Mouse (Mus musculus): ENCODE data around the gene Sept9. TPM values are rescaled to one million over a fixed set of nuclear protein-coding genes. Genes with fewer than 3 reads are reported as not detected.
"Not testable (repeated sequence)": the region's sequence is repeated elsewhere in the genome, so short reads cannot be mapped to it uniquely, and the experiment has no call there.

The Sept9 gene
- polyA plus RNA-seq, 1 experiment from 2014 or later = 208 TPM

DNA sequence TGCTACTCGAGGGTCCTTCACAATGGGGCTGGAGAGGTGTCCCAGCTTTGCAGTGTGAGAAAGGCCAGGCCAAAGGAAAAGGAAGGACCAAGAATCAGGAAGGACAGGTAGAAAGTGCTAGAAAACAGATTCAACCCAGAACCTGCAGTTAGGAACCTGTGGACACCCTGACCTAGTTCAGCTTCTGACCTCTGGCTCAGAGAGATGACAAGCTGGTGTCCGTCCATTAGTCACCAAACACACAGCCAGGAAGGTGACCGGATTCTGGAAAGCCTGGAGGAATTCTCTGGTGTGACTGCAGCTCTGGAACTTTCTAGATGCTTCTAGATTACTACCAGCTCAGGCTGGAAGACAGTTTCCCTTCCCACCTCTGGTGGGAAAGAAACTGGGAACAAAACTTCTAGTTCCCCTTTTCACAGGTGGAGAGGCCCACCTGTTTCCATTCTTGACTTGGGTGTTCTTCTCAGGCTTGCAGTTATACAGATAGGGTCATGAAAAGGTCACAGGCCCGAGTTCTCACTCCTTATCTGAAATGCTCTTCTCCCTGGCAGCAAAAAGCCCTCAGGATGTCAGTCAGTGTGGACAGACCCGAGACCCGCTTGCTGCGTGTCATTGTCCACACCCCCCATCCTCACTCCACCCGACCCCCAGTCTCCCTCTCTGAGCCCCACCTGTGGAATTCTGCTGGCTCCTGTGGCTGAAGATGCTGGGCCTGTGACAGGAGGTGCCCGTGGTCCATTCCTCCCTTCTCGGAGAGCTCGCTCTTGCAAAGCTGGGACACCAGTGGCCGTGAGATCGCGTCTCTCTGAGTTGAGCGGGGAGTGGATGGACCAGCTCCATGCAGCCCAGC, 123.5 kb downstream of the Sept9 start:
- WGBS = 81% methylated on average over 15 of the region's 15 CpGs
- H3K4me2 ChIP-seq (ENCODE audit: low read depth, severe bottlenecking) = no peak overlapping the region
- no peak for ATAC-seq (ENCODE audit: insufficient number of reproducible peaks, low FRiP score, low TSS enrichment, low read depth)
- no peaks in the 10 kb centered on the region for H3K9me3 ChIP-seq (ENCODE audit: control insufficient read depth, low read length)
- H3K36me3 ChIP-seq (ENCODE audit: control insufficient read depth, insufficient read depth, low read length) = no peaks in the 10 kb centered on the region
- no peak overlapping the region for H3K4me3 ChIP-seq (ENCODE audit: low read depth, low read length)
- no peak overlapping the region for H3K9ac ChIP-seq (ENCODE audit: low read length)
- H3K27me3 ChIP-seq (ENCODE audit: control insufficient read depth, insufficient read depth, low read length) = no peaks in the 10 kb centered on the region
- no peak overlapping the region for H3K27ac ChIP-seq (replicated peaks; ENCODE audit: low read depth, low read length)
- H3K4me1 ChIP-seq (ENCODE audit: control insufficient read depth, insufficient read depth, low read length) = peaks cover 70% of the 10 kb centered on the region
- no peak for DNase-seq (ENCODE audit: low spot score)

DNA sequence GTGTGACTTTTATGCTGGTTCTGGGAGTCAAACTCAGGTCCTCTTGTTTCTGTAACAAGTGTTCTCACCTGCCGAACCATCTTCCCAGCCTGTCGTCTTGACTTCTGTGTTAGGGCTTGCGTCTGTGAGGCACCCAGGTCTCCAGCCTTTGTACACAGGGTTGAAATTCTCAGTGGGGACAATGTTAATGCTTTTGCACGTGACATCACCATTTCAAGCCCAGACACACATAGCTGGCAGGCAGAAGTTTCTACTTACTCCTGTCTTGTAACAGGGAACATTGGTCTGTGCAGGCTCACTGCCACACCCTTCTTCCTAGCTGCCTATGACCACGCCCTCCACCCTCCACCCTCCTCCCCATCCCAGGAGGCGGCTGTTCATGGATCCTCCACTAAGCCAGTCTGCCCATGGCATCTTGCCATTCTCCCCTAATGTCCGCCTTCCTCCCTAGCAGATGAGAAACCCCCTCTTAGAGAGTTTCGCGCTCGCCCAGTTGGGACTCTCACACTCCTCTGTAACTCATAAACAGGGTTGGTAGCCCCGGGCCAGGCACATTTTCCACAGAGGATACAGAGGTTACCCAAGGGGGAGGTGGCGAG, 124.6 kb downstream of the Sept9 start:
- 66% methylated on average over 12 of the region's 12 CpGs for WGBS
- H3K4me2 ChIP-seq (ENCODE audit: low read depth, severe bottlenecking) = no peak overlapping the region
- no peak for DNase-seq (ENCODE audit: low spot score)

DNA sequence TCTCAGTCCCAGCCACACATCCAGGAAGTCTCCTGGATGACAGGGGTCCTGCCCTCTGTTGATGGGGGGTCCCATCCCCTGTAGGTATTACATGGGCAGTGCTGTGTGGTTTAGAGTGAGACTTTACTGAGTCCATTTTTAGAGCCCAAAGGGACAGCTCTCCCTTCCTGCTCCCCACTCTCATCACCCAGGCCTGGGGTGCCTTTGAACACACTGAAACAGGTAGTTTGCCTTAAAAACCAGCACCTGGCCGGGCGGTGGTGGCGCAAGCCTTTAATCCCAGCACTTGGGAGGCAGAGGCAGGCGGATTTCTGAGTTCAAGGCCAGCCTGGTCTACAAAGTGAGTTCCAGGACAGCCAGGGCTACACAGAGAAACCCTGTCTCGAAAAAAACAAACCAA, 125.3 kb downstream of the Sept9 start:
- H3K27ac ChIP-seq (replicated peaks; ENCODE audit: low read depth, low read length) = not testable (repeated sequence)

More for the DNA sequence above, 124.6 kb downstream of the Sept9 start:
- H3K27me3 ChIP-seq (ENCODE audit: control insufficient read depth, insufficient read depth, low read length) = no peaks in the 10 kb centered on the region
- no peaks in the 10 kb centered on the region for H3K36me3 ChIP-seq (ENCODE audit: control insufficient read depth, insufficient read depth, low read length)
- H3K27ac ChIP-seq (replicated peaks; ENCODE audit: low read depth, low read length) = no peak overlapping the region; the same call in 1 of the 2 replicates
- H3K9ac ChIP-seq (ENCODE audit: low read length) = no peak overlapping the region
- no peak for ATAC-seq (ENCODE audit: insufficient number of reproducible peaks, low FRiP score, low TSS enrichment, low read depth)
- peaks cover 59% of the 10 kb centered on the region for H3K4me1 ChIP-seq (ENCODE audit: control insufficient read depth, insufficient read depth, low read length)
- no peak overlapping the region for H3K4me3 ChIP-seq (ENCODE audit: low read depth, low read length)
- no peaks in the 10 kb centered on the region for H3K9me3 ChIP-seq (ENCODE audit: control insufficient read depth, low read length)

DNA sequence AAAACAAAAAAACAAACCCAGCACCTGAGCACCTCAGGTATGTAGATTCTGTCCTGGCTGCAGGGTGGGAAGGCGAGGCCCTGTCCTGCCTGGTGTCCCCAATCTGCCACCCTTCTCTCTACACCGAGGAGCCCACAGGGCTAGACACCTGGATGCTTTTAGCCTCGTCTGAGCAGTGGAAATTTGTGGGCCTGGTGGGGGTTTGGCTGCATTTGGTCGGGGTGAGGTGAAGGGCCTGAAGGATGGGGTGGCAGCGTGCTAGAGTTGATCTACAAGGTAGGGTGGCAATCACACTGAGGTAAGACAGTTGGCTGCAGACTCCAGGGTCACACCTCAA, 125.6 kb downstream of the Sept9 start:
- H3K4me1 ChIP-seq (ENCODE audit: control insufficient read depth, insufficient read depth, low read length) = peaks cover 51% of the 10 kb centered on the region
- 51% methylated on average over 5 of the region's 5 CpGs for WGBS

More for the DNA sequence above, 125.3 kb downstream of the Sept9 start:
- H3K9me3 ChIP-seq (ENCODE audit: control insufficient read depth, low read length); H3K9ac ChIP-seq (ENCODE audit: low read length); H3K36me3 ChIP-seq (ENCODE audit: control insufficient read depth, insufficient read depth, low read length); DNase-seq (ENCODE audit: low spot score); ATAC-seq (ENCODE audit: insufficient number of reproducible peaks, low FRiP score, low TSS enrichment, low read depth); H3K4me3 ChIP-seq (ENCODE audit: low read depth, low read length); H3K4me2 ChIP-seq (ENCODE audit: low read depth, severe bottlenecking); H3K27me3 ChIP-seq (ENCODE audit: control insufficient read depth, insufficient read depth, low read length): not testable (repeated sequence)
- peaks cover 53% of the 10 kb centered on the region for H3K4me1 ChIP-seq (ENCODE audit: control insufficient read depth, insufficient read depth, low read length)
- WGBS = 89% methylated on average over 5 of the region's 5 CpGs

DNA sequence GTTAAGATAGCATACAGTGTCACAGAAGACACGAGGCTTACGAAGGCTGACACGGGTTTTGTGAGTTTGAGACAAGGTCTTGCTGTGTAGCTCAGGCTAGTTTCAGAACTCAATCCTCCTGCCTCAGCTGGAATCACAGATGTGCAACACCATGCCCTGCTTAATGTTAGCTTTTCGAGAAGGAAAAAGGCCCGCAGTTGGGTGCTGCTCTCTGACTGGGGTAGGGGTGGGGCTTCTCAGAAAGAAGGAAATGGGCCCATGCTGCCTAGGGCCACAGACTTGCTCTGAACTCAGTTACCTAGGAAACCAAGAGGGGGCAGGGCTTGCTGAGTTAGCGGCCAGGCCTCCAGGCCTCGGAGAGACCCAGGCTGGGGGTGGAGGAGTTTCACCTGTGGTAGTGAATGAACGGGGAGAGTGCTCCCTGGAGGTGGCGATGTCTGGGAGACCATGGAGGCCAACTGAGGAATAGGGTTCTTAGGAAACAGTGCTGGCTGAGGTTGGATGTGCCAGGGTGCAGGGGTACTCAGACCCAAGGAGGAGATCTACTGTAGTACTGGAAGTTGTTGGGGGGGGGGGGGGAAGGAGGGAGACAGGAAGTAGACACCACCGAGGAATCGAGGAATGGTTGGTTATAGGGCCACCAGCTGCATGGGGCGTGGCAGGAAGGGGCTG, 126.1 kb downstream of the Sept9 start:
- Histone ChIP-seq H3K4me3 (ENCODE audit: low read depth, low read length) (no peak overlapping the region), H3K36me3 (ENCODE audit: control insufficient read depth, insufficient read depth, low read length) (no peaks in the 10 kb centered on the region), H3K27ac (replicated peaks; ENCODE audit: low read depth, low read length) (no peak overlapping the region), H3K4me1 (ENCODE audit: control insufficient read depth, insufficient read depth, low read length) (peaks cover 51% of the 10 kb centered on the region), H3K9me3 (ENCODE audit: control insufficient read depth, low read length) (no peaks in the 10 kb centered on the region), H3K27me3 (ENCODE audit: control insufficient read depth, insufficient read depth, low read length) (no peaks in the 10 kb centered on the region), H3K4me2 (ENCODE audit: low read depth, severe bottlenecking) (no peak overlapping the region), H3K9ac (ENCODE audit: low read length) (no peak overlapping the region)
- ATAC-seq (ENCODE audit: insufficient number of reproducible peaks, low FRiP score, low TSS enrichment, low read depth) (no peak), DNase-seq (ENCODE audit: low spot score) (peak; percentile 51)
- 25% methylated on average over 12 of the region's 12 CpGs for WGBS

More for the DNA sequence above, 125.6 kb downstream of the Sept9 start:
- Histone ChIP-seq H3K9ac (ENCODE audit: low read length) (no peak overlapping the region), H3K27ac (replicated peaks; ENCODE audit: low read depth, low read length) (no peak overlapping the region), H3K4me2 (ENCODE audit: low read depth, severe bottlenecking) (no peak overlapping the region), H3K9me3 (ENCODE audit: control insufficient read depth, low read length) (no peaks in the 10 kb centered on the region), H3K4me3 (ENCODE audit: low read depth, low read length) (no peak overlapping the region), H3K27me3 (ENCODE audit: control insufficient read depth, insufficient read depth, low read length) (no peaks in the 10 kb centered on the region), H3K36me3 (ENCODE audit: control insufficient read depth, insufficient read depth, low read length) (no peaks in the 10 kb centered on the region)
- DNase-seq (ENCODE audit: low spot score) (no peak), ATAC-seq (ENCODE audit: insufficient number of reproducible peaks, low FRiP score, low TSS enrichment, low read depth) (no peak)

GRCm38 (mm10) chr11:117326140-117326725, 126.8 kb downstream of the Sept9 start:
- no peaks in the 10 kb centered on the region for H3K36me3 ChIP-seq (ENCODE audit: control insufficient read depth, insufficient read depth, low read length)
- WGBS = 62% methylated on average over 4 of the region's 4 CpGs
- H3K9me3 ChIP-seq (ENCODE audit: control insufficient read depth, low read length) = no peaks in the 10 kb centered on the region
- no peak for ATAC-seq (ENCODE audit: insufficient number of reproducible peaks, low FRiP score, low TSS enrichment, low read depth)
- H3K27ac ChIP-seq (replicated peaks; ENCODE audit: low read depth, low read length) = no peak overlapping the region
- H3K4me1 ChIP-seq (ENCODE audit: control insufficient read depth, insufficient read depth, low read length) = peaks cover 55% of the 10 kb centered on the region
- no peak for DNase-seq (ENCODE audit: low spot score)
- no peak overlapping the region for H3K4me2 ChIP-seq (ENCODE audit: low read depth, severe bottlenecking)
- no peak overlapping the region for H3K9ac ChIP-seq (ENCODE audit: low read length)
- H3K4me3 ChIP-seq (ENCODE audit: low read depth, low read length) = no peak overlapping the region
- H3K27me3 ChIP-seq (ENCODE audit: control insufficient read depth, insufficient read depth, low read length) = no peaks in the 10 kb centered on the region

DNA sequence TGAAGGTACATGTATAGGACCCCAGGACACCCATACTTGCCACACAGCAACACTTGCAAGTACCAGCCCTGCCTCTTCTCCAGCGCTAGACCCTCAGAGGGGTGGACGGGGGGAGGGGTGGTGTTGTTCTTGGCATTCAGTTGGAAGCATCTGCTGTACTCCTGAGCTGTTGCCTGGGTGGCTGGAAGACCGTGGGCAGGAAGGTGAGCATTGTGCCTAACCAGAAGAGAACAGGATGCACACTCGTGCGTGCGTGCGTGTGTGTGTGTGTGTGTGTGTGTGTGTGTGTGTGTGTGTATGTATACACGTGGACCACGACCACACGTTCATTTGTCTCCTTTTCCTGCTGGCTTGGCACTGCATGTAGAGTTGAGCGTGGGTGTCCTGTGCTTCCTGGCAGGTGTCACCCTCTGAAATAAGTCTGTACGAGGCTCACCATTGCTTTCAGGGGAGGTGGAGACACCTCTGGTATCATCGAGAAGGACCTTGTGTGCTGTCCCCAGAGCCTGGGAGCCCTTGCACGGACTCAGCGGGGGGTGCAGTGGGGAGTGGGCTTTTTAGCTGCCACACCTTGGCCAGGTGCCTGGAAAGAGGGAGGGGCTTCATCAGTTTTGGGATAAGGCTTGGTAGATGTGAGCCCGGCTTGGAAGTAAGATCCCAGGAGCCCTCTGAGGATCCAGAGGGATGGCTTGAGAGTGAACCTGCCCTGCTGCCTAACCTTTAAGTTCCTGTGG, 127.6 kb downstream of the Sept9 start:
- 74% methylated on average over 16 of the region's 16 CpGs for WGBS
- H3K4me2 ChIP-seq (ENCODE audit: low read depth, severe bottlenecking) = no peak overlapping the region
- H3K9ac ChIP-seq (ENCODE audit: low read length) = no peak overlapping the region
- no peaks in the 10 kb centered on the region for H3K27me3 ChIP-seq (ENCODE audit: control insufficient read depth, insufficient read depth, low read length)
- no peak overlapping the region for H3K4me3 ChIP-seq (ENCODE audit: low read depth, low read length)
- peaks cover 59% of the 10 kb centered on the region for H3K4me1 ChIP-seq (ENCODE audit: control insufficient read depth, insufficient read depth, low read length)
- H3K36me3 ChIP-seq (ENCODE audit: control insufficient read depth, insufficient read depth, low read length) = no peaks in the 10 kb centered on the region
- H3K27ac ChIP-seq (replicated peaks; ENCODE audit: low read depth, low read length) = no peak overlapping the region
- DNase-seq (ENCODE audit: low spot score) (no peak), ATAC-seq (ENCODE audit: insufficient number of reproducible peaks, low FRiP score, low TSS enrichment, low read depth) (no peak)
- no peaks in the 10 kb centered on the region for H3K9me3 ChIP-seq (ENCODE audit: control insufficient read depth, low read length)

GRCm38 (mm10) chr11:117327633-117328032, 128.2 kb downstream of the Sept9 start:
- DNase-seq (ENCODE audit: low spot score) = no peak
- no peaks in the 10 kb centered on the region for H3K9me3 ChIP-seq (ENCODE audit: control insufficient read depth, low read length)
- ATAC-seq (ENCODE audit: insufficient number of reproducible peaks, low FRiP score, low TSS enrichment, low read depth) = no peak
- H3K36me3 ChIP-seq (ENCODE audit: control insufficient read depth, insufficient read depth, low read length) = no peaks in the 10 kb centered on the region
- no peak overlapping the region for H3K4me2 ChIP-seq (ENCODE audit: low read depth, severe bottlenecking)
- WGBS = 77% methylated on average over 5 of the region's 5 CpGs
- no peak overlapping the region for H3K4me3 ChIP-seq (ENCODE audit: low read depth, low read length)
- H3K27ac ChIP-seq (replicated peaks; ENCODE audit: low read depth, low read length) = no peak overlapping the region
- H3K27me3 ChIP-seq (ENCODE audit: control insufficient read depth, insufficient read depth, low read length) = no peaks in the 10 kb centered on the region
- H3K9ac ChIP-seq (ENCODE audit: low read length) = no peak overlapping the region
- H3K4me1 ChIP-seq (ENCODE audit: control insufficient read depth, insufficient read depth, low read length) = peaks cover 60% of the 10 kb centered on the region
